Mouse (Mus musculus) frontal cortex, adult 2 months (tissue): Measurements from ENCODE around the gene Gm21992. TPM values are rescaled to one million over a fixed set of nuclear protein-coding genes. Genes with fewer than 3 reads are reported as not detected.

Source experiments
- DNase-seq, 2 experiments: peaks; one replicate each; pipeline ENCODE4 v3.0.0; 2022; ENCODE audit warnings: low spot score in 1 of 2; ENCODE audit errors: extremely low spot score in 1 of 2
- polyA plus RNA-seq: library from polyadenylated mRNA; depleted of rRNA; stranded (reverse); fragments of >200 nt; gene quantifications from 2 replicates; pipeline ENCODE4 v1.2.3, GENCODE M21; 2012; rRNA removed

Gm21992 gene
- 15.3 and 16.3 TPM in 2 replicates for polyA plus RNA-seq

- DNase-seq: peak; percentile 97 to 99
Measured at GRCm38 (mm10) chr19:4811063-4811908, at the start of gene Gm21992, which contains the start of gene Rbm14. Gene Gm21992, minus strand, starts transcription at chr19:4811612. Gene Rbm14, minus strand, starts transcription at chr19:4811634.

- DNase-seq: peak in 1 of 2 experiments; percentile 60
Measured at GRCm38 (mm10) chr19:4859081-4859480, 47.7 kb upstream of the Gm21992 start.

- DNase-seq: no peak
Measured at GRCm38 (mm10) chr19:4855951-4856350, 44.5 kb upstream of the Gm21992 start.

GRCm38 (mm10) chr19:4855470-4855820, 44.0 kb upstream of the Gm21992 start:
- DNase-seq: no peak

GRCm38 (mm10) chr19:4854552-4855469, 43.4 kb upstream of the Gm21992 start, which contains the start of gene Ctsf:
Gene Ctsf, plus strand, starts transcription at chr19:4855130.
- DNase-seq: peak; percentile 86 to 93

GRCm38 (mm10) chr19:4850281-4850680, 38.9 kb upstream of the Gm21992 start:
- DNase-seq: no peak

GRCm38 (mm10) chr19:4849800-4850199, 38.4 kb upstream of the Gm21992 start:
- no peak for DNase-seq

GRCm38 (mm10) chr19:4847490-4847889, 36.1 kb upstream of the Gm21992 start:
- DNase-seq: peak in 1 of 2 experiments; percentile 50

GRCm38 (mm10) chr19:4845846-4846245, 34.4 kb upstream of the Gm21992 start:
- DNase-seq: no peak

GRCm38 (mm10) chr19:4842611-4843010, 31.2 kb upstream of the Gm21992 start:
- no peak for DNase-seq

GRCm38 (mm10) chr19:4840848-4841247, 29.4 kb upstream of the Gm21992 start:
- no peak for DNase-seq

- DNase-seq: peak; percentile 93 to 98
Measured at GRCm38 (mm10) chr19:4839149-4839548, 27.7 kb upstream of the Gm21992 start, which contains the start of the genes Ccs and Ccdc87. Gene Ccs, minus strand, starts transcription at chr19:4839332. Gene Ccdc87, plus strand, starts transcription at chr19:4839366.

GRCm38 (mm10) chr19:4838526-4839140, 27.2 kb upstream of the Gm21992 start:
- DNase-seq: no peak

- no peak for DNase-seq
Measured at GRCm38 (mm10) chr19:4837049-4837448, 25.6 kb upstream of the Gm21992 start.

- DNase-seq: no peak
Measured at GRCm38 (mm10) chr19:4836096-4836495, 24.7 kb upstream of the Gm21992 start.

- DNase-seq: no peak
Measured at GRCm38 (mm10) chr19:4833977-4834376, 22.6 kb upstream of the Gm21992 start.

- peak in 1 of 2 experiments; percentile 59 for DNase-seq
Measured at GRCm38 (mm10) chr19:4829156-4829555, 17.7 kb upstream of the Gm21992 start.

- no peak for DNase-seq
Measured at GRCm38 (mm10) chr19:4828444-4829114, 17.2 kb upstream of the Gm21992 start.

- peak; percentile 65 to 71 for DNase-seq
Measured at GRCm38 (mm10) chr19:4820678-4821303, 9.4 kb upstream of the Gm21992 start.
